Mouse (Mus musculus): ENCODE measurements around the gene Mob2. TPM values are rescaled to one million over a fixed set of nuclear protein-coding genes. Genes with fewer than 3 reads are reported as not detected.

Mob2 gene
- total RNA-seq, 1 experiment from 2014 or later = 41.2 TPM

DNA sequence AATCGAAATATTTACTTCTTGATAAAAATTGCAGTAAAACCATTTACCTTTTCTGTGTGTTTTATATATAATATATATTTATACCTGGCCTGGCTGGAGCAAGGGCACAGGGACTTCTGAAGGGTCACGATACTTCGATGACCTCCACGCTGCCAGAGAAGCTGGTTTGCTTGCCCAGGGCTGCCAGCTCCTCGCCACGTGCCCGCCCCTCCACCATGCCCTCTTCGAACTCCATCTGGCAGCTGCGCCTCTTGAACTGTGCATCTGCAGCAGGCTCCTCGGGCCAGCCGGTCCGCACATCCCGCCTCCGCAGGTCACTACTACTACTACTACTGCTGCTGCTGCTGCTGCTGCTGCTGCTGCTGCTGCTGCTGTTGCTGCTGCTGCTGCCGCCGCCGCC is 20.9 kb upstream of the Mob2 start:
- no peak for ATAC-seq (replicated peaks; ENCODE audit: low read depth, poor library complexity, severe bottlenecking)

DNA sequence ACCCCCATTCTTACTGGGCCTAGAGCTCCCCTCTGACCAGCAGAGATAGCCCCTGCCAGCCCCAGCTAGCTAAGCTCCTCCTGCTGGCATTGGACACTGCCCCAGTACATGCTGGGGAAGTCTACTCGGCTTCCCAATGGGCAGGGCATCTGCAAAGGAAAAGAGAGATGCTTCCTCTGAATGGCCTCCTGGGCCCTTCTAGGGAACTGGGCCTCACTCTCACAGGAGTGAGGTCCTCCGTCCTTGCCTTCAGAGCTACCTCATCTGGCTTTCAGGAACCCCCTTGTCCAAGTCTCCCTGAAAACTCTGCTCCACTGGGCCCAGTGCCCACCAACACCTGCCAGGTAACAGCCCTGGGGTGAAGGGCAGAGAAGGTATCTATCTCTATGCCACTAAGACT is 20.0 kb upstream of the Mob2 start:
- no peak for ATAC-seq (replicated peaks; ENCODE audit: low read depth, poor library complexity, severe bottlenecking)

DNA sequence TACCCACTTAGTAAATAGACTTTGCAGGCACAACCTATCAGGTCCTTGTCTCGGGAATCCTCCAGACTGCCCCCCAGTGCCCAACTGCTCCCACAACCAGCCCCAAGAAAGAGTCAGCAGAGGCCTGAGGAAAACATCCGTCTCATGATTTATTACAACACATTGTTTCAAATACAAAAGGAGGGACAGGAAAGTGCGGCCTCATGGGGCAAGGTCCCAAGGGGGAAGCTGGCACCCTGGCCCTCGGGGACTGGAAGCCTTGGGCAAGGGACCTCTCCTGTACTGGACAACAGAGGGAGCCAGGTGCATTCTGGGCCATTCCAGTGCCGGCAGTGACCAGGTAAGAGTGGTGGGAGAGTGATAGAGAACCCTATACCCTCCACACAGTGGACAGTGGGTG is 18.5 kb upstream of the Mob2 start:
- no peak for ATAC-seq (replicated peaks; ENCODE audit: low read depth, poor library complexity, severe bottlenecking)

DNA sequence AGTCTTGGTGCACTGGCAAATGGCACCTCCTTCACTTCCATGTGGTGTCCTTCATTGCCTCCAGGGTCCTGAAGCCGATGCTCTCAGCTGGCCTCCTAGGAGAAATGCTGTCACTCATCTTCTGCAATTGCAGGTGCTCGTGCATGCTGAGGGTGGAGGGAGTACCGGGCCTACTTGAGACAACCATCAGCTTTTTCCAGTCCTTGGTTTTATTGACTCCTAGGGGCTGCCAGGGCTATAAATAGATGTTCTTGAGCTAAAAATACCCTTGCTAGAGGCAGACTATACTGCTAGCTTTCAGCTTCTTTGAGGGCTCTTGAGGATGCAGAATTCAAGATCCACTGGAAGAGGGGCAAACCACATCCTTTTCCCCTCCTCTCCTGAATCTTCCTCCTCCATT is 16.3 kb upstream of the Mob2 start:
- no peak for ATAC-seq (replicated peaks; ENCODE audit: low read depth, poor library complexity, severe bottlenecking)

DNA sequence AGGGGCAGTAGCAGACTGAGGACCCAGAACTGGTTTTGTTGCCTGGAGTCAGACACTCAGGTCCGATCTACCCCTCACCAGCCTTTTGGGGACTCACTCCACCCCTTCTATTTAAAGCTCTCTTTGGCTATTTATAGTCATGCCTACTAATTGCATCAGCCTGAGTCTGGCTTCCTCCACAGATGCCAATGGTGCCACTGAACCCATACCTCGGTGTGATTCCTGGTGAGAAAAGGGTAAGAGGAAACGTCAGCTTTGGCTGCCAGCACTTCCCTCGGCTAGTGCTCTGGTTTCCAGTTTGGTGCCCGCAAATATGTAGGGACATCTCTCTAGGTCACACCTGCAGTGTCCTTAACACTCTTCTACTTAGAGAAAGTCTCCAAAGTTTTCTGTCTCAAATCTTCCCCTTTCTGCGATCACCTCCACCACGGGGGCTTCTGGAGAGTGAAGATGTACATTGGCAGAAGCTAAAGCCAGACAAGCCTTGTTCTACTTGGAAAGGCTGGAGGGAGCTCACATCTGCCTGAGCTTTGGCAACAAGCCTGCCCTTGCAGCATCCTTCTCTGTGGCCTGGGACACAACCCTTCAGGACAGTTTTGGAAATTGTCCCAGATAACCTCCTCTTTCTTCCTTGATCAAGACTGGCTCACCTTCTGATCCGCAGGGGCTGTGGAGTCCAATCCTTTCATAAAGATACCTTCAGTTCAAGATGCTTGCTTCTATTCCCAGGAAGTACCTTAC is 13.5 kb upstream of the Mob2 start:
- no peak for ATAC-seq (replicated peaks; ENCODE audit: low read depth, poor library complexity, severe bottlenecking)

DNA sequence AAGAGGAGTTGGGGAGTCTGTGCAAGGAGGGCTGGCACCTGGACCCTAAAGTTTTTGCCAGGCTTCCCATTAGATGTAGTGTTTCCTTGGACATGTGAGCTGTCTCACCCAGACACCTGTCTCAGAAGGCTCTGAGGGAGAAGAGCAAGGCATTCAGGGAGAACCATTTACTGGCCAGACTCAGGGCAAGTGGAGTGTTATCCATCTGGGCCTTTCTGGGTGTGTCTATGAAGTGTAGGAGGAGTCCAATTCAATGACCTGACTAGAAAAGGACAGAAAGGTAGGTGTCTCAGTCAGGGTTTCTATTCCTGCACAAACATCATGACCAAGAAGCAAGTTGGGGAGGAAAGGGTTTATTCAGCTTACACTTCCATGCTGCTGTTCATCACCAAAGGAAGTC is 10.9 kb upstream of the Mob2 start:
- no peak for ATAC-seq (replicated peaks; ENCODE audit: low read depth, poor library complexity, severe bottlenecking)

DNA sequence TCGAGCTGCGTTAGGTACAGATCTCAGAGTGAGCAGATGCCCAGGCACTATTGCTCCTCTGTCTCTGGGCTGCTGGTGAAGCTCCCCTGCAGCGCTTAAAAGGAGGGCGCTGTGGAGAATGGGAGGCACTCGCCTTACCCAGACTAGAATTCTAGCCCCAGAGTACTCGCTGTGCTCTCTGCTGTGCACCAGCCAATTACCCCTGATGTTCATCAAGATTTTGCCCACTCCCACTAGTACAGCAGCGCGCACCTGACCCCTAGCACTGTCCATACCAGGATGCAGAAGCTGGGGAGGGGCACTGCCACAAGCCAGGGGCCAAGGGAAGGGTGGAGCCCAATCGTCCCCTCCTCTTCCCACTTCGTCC is 10.3 kb upstream of the Mob2 start:
- peak; percentile 39; the same call in 1 of the 2 replicates for ATAC-seq (replicated peaks; ENCODE audit: low read depth, poor library complexity, severe bottlenecking)

DNA sequence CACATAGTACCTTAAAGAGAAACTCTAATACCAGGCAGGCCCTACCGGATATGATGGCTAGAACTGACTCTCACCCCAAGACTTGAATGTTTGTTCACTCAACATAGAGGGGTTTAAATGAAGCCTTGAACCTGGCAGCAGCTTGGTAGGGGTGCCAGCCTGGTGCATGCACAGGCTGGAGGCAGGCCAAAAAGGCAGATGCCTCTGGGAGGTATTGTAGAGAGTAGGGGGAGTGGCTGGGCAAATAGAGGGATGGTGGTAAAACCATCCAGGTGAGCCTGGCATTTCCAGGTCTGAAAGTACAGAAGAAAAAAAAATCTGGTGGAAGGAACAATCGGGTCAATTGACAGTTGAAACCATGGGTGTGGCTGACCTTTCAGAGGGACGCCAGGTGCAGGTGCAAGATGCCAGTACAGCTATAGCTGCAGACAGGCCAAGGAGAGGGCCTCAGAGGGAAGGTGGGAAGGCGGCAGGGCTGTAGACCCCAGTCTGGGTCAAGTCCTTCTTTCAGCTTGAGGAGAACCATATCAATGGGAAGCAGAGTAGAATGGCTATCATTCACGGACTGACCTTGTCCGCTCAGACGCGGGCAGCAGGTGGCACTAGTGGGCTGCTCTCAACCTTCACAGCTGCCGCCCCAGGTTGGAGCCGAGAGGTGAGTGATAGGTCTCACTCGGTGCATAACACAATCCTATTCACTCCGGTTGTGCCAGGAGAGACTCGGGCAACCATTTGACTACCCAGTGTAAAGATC is 9.8 kb upstream of the Mob2 start:
- peak; percentile 88 for ATAC-seq (replicated peaks; ENCODE audit: low read depth, poor library complexity, severe bottlenecking)

DNA sequence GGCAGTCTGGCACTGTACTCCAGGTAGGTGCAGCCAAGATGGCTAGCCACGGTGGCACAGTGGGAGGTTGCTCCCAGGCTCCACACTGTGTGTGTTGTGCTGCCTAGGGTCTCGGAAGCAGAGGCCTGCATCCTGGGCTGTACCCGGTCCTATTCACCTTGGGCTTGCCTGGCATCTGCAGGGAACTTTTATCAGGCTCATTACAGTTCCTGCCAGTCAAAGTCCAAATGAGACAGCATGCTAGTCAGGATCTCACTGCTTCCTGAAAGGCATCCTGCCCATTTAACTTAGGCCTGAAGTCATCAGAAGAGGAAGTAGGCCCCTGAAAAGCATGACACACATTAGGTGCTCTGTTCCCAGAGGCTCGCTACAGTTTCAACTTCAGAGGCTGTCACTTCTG is 7.6 kb upstream of the Mob2 start:
- peak; percentile 75 for ATAC-seq (replicated peaks; ENCODE audit: low read depth, poor library complexity, severe bottlenecking)

DNA sequence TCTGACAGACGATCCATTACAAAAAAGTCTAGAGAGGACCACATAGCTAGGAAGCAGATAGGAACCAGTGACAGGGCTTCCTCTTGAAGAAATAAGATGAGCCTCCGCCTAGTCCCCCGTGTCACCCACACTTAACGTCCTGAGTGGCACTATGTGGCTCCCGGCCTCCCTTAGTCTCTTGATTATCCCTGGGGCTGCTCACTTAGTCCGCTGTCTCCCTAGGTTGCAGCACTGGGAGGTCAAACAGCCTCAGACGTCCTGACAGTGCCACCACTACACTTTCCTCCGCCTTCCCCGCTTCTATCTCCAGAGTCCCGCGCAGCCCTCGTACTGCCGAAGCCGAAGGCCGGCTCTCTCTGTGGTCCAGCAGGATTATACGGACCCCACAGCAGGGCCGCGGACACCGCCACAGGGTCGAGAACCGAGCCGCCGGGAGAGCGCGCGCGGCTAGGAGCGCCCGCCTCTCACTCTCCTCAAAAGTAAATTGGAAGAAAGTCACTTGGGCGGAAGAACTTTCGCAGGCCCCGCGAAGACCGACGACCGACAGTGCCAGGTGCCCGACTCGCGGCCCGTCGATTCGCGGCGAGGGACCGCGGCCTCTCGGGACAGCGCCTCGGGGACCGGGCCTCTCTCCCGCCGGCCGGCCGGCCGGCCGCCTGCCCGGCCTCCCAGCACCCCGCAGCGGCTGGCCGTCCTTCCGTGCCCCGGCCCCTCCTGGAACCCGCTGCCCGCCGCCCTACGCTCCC is 507 bp downstream of the Mob2 start:
- ATAC-seq (replicated peaks; ENCODE audit: low read depth, poor library complexity, severe bottlenecking) = no peak

DNA sequence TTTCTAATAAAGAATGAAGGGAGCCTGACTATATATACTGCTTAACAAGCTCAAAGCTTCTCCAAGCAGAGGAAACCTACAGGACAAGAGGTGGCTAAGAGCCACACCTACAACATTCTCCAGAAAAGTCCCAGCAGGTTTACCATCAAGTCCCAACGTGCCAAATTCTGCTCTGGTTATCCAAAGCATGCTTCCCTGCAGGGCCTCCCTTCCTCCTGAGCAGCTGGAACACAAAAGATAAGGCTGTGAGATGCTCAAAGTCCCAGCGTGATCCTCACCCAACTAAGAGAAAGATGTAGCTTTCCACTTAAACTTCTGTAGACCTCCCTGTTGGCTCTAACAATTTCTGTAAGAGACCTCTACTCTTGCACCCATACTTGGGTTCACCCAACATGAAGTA is 1.8 kb downstream of the Mob2 start:
- no peak for ATAC-seq (replicated peaks; ENCODE audit: low read depth, poor library complexity, severe bottlenecking)

DNA sequence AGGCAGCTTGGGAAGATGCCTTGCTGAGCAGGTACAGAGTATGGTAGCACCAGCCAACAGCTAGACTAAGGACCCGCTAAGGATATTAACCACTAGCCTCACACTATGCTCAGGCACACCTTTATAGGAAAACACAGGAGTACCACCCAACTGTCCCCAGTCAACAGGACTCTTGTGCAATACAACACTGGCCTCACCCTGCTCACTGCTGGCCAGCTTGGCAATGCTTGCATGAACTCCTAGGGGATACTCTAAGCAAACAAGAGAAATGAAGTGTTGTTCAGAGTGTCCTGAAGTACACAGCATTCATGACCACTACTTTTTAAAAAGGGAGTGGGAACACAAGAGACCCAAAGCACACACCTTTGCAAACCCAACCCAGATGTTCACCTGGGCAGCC is 3.7 kb downstream of the Mob2 start:
- peak; percentile 6; the same call in 1 of the 2 replicates for ATAC-seq (replicated peaks; ENCODE audit: low read depth, poor library complexity, severe bottlenecking)

DNA sequence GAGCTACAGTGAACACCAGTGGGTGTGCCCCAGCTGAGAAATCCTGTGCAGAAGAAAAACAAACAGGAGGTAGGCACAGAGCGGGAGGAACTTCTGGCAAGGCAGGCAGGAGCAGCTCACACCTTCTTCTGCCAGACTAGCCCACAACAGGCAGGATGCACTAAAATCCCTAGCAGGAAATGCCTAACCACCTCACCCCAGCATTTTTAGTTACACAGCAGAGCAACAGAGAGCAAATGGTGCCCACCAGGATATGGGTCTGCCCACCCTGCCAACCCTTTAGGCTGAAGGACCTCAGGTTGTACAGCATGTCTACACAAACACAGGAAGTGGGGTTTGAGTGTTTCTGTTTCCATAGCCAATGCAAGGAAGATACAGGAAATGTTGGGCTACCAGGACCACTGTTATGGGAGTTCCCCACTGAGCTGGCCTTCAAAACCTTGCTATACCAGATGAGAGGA is 4.2 kb downstream of the Mob2 start:
- ATAC-seq (replicated peaks; ENCODE audit: low read depth, poor library complexity, severe bottlenecking) = peak; percentile 73

DNA sequence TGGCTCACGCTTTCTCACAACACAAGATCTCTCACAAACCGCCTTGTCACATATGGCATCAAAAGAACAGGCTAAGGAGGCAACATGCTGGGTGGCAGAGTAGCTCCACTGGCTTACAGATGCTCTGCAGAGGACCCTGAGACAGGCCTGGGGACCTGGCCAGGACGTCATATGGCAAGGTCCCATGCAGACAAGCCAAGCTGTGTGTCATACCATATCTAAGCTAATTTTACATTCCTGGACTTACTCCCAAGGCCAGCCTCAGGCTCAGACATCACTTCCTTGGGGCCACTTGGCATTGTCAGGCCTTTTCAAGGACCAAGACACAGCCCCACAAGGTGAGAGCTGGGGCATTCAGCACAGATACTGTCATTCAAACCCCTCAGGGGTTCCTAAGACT is 5.4 kb downstream of the Mob2 start:
- ATAC-seq (replicated peaks; ENCODE audit: low read depth, poor library complexity, severe bottlenecking) = no peak

DNA sequence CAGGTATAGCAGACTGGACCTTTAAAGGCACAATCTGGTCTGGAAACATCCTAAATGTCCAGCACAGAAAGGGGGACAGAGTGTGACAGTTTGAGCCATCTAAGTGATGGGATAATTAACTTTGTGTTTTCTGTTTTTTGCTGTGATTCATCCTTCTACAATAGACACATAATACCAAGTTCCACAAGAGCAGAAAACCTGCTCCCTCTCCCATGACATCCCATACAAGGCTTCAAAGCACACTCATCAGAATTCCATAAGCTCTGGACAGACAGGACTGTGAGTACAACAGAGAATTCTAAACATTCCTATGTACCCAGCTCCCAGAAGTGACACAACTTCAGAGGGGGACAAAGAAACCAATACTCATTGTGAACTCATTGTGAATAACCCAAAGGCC is 10.3 kb downstream of the Mob2 start:
- ATAC-seq (replicated peaks; ENCODE audit: low read depth, poor library complexity, severe bottlenecking) = no peak

DNA sequence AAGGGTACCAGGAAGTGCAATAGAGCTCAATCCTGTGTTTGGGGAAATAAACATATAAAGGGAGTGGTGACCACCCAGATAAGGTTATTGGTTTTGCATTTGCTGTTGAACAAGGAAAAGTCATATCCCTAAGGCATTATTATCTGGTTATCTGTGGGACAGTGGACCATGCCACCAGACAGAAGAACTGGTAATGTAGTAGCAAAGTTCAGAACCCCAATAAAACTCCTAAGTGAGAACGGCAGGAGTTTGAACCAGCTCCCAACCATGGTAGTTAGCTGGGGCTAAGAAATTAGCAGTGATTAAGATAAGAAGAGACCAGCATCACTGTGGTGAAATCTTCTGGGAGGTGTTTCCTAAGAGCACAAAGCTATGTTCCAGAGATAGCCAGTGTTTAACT is 14.9 kb downstream of the Mob2 start:
- ATAC-seq (replicated peaks; ENCODE audit: low read depth, poor library complexity, severe bottlenecking) = no peak

DNA sequence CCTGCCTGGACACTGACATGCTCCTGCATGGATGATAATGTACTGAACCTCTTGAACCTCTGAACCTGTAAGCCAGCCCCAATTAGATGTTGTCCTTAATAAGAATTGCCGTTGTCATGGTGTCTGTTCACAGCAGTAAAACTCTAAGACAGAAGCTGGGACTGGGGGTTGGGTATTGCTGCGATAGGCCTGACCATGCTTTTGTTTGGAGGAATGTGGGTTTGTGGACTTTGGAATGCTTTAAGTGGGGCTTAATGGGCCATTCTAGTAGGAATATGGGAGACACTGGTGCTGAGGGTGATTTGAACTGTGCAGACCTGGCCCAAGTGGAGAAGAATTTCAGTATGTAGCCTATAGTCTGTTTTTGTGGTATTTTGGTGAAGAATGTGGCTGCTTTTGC is 15.5 kb downstream of the Mob2 start:
- ATAC-seq (replicated peaks; ENCODE audit: low read depth, poor library complexity, severe bottlenecking) = no peak

DNA sequence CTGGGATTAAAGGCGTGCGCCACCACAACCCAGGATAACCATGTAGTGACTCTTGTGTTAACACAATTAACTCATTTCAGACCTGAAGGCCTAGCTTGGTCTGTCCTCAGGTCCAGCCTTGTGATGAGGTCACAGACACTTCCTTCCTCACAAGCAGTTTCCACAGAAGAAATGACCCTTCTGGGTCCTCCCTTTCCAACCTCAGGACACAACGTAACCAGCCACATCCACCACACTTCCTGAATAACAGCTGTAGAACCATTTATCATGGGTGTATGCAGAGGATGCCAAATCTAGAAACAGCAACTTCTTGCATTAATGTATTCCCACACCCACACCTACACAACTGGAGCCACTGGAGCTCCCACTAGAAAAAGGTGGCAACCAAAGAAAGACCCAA is 20.1 kb downstream of the Mob2 start:
- peak; percentile 82 for ATAC-seq (replicated peaks; ENCODE audit: low read depth, poor library complexity, severe bottlenecking)

DNA sequence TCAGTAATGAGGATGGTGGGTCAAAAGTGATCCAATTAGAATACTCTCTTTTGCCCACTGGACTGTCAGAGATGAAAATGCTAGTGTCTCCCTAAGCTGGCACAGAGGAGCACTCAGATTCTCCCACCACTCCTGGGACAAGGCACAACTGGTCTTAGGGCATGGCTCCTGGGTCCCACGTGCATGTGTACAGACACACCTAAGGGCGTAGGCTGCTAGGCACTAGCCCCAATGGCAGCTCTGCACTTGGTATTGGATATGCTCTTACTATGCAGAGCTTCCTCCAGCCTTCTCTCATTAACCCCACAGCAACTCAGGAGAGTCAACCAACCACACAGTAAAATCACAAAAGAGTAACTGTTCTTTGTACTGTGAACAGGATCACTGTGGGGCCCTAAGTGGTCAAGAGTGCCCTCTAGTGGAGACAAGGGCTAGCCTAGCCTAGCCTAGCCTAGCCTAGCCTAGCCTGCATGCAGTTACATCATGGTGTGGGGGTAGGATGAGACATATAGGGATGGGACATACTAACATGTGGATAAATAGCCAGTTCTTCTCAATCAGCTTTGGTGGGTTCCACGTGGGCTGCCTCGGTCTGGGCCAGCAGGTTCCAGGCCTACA is 23.2 kb downstream of the Mob2 start:
- ATAC-seq (replicated peaks; ENCODE audit: low read depth, poor library complexity, severe bottlenecking) = peak; percentile 77

DNA sequence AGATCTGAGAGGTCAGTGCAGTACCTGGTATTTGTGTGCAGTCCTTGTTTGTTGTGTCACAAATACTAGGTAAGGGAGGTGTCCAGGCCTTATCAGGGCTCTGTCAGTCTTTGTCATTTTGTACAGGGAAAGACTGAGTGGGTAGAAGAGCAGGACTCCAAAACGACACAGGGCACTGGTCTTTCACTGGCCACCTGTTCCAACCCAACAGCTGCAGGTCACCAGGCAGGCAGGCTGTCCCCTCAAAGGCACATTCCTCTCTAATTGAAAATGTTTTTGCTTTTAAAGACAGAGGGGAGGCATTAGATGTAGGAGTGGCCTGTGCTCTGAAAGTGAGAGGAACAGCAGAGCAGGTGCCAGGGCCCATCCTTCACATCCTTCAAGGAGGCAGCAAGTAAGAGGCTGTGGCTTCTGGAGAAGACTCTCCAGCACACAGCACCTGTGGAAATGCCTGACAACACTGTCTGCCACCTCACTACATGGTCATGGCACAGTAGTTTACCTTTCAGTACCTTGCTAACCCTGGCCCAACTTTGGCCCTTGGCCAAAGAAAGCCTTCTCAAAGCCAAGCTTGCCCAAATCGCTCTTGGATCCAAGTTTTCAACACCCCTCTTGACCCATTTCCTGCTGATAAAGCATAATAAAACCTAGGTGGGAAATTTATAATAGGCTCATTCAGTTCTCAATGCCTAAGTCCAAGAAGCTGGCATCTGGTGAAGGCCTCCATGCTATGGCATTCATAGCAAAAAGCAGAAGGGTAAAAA is 25.6 kb downstream of the Mob2 start:
- no peak for ATAC-seq (replicated peaks; ENCODE audit: low read depth, poor library complexity, severe bottlenecking)
